Mouse (Mus musculus) left cerebral cortex, adult 8-10 months (tissue): ENCODE measurements around the gene A130010J15Rik. TPM values are rescaled to one million over a fixed set of nuclear protein-coding genes. Genes with fewer than 3 reads are reported as not detected.

Source experiments
- DNase-seq, 2 experiments: peaks; one replicate each; pipeline ENCODE4 v3.0.0; 2022; ENCODE audit warnings: low spot score in 2 of 2
- total RNA-seq, 4 experiments: library from RNA; stranded (reverse); gene quantifications; 2 replicates each; pipeline ENCODE4 v1.2.4; 2022

Gene A130010J15Rik
- total RNA-seq, 4 experiments from 2014 or later = 3.7 to 4.9 (median 4.2) TPM

- no peak for DNase-seq
Measured at GRCm38 (mm10) chr1:193200640-193201382, 33.0 kb downstream of the A130010J15Rik start.

GRCm38 (mm10) chr1:193201383-193201778 lies 33.5 kb downstream of the A130010J15Rik start, which contains the start of gene Traf3ip3:
Traf3ip3 (minus strand) TSS chr1:193201703.
- DNase-seq = no peak

GRCm38 (mm10) chr1:193203821-193204220 lies 36.0 kb downstream of the A130010J15Rik start:
- no peak for DNase-seq

GRCm38 (mm10) chr1:193205431-193205830 lies 37.6 kb downstream of the A130010J15Rik start:
- no peak for DNase-seq

GRCm38 (mm10) chr1:193207503-193207902 lies 39.7 kb downstream of the A130010J15Rik start, which contains the start of gene Lamb3:
Lamb3 (plus strand) TSS chr1:193207699.
- no peak for DNase-seq

GRCm38 (mm10) chr1:193208178-193208577 lies 40.3 kb downstream of the A130010J15Rik start:
- DNase-seq = peak; percentile 31

- no peak for DNase-seq
Measured at GRCm38 (mm10) chr1:193211371-193211770, 43.5 kb downstream of the A130010J15Rik start.

GRCm38 (mm10) chr1:193214053-193214452 lies 46.2 kb downstream of the A130010J15Rik start:
- no peak for DNase-seq

- DNase-seq = no peak
Measured at GRCm38 (mm10) chr1:193216000-193216399, 48.2 kb downstream of the A130010J15Rik start.

GRCm38 (mm10) chr1:193220408-193220807 lies 52.6 kb downstream of the A130010J15Rik start:
- DNase-seq = no peak

- DNase-seq = no peak
Measured at GRCm38 (mm10) chr1:193225531-193225930, 57.7 kb downstream of the A130010J15Rik start.

- no peak for DNase-seq
Measured at GRCm38 (mm10) chr1:193226114-193226513, 58.3 kb downstream of the A130010J15Rik start.

GRCm38 (mm10) chr1:193226724-193227522 lies 59.1 kb downstream of the A130010J15Rik start:
- DNase-seq = no peak

Other genes starting within 250 kb of the A130010J15Rik start
- gene Syt14, start 132.3 kb upstream of the A130010J15Rik start, total RNA-seq = 10 to 100 TPM; 23.4 to 27.9 (median 25.8) TPM
- 10 to 100 TPM; 17.0 to 21.9 (median 19.7) TPM for gene Diexf, start 37.8 kb upstream of the A130010J15Rik start, total RNA-seq
- 1 to 10 TPM; 1.2 to 2.7 (median 1.5) TPM for gene Irf6, start 14.9 kb upstream of the A130010J15Rik start, total RNA-seq
- 1 to 10 TPM; 1.4 to 6.0 (median 2.1) TPM for gene Traf3ip3, start 33.7 kb downstream of the A130010J15Rik start, total RNA-seq
- 1 to 10 TPM; 1.6 to 4.7 (median 2.1) TPM for gene Lamb3, start 39.7 kb downstream of the A130010J15Rik start, total RNA-seq
- gene Hsd11b1, start 96.0 kb downstream of the A130010J15Rik start, total RNA-seq = 10 to 100 TPM; 15.8 to 18.7 (median 17.4) TPM
- gene G0s2, start 105.2 kb downstream of the A130010J15Rik start, total RNA-seq = 1 to 10 TPM; 4.9 to 9.1 (median 6.8) TPM
- 10 to 100 TPM; 28.7 to 33.3 (median 30.1) TPM for gene Camk1g, start 202.3 kb downstream of the A130010J15Rik start, total RNA-seq